Mouse (Mus musculus) urinary bladder, adult 18-20 months (tissue): Measurements from ENCODE around the gene Fut2.
A peak's percentile ranks its signal among the peaks of the same experiment; 100 is the strongest.
"Not testable (repeated sequence)": the region's sequence is repeated elsewhere in the genome, so short reads cannot be mapped to it uniquely, and the experiment has no call there.

Experiments
- DNase-seq, 2 experiments: peaks; one replicate each; pipeline ENCODE4 v3.0.0; 2022; ENCODE audit warnings: low spot score in 2 of 2, mixed read lengths in 2 of 2

Gene Fut2

DNA sequence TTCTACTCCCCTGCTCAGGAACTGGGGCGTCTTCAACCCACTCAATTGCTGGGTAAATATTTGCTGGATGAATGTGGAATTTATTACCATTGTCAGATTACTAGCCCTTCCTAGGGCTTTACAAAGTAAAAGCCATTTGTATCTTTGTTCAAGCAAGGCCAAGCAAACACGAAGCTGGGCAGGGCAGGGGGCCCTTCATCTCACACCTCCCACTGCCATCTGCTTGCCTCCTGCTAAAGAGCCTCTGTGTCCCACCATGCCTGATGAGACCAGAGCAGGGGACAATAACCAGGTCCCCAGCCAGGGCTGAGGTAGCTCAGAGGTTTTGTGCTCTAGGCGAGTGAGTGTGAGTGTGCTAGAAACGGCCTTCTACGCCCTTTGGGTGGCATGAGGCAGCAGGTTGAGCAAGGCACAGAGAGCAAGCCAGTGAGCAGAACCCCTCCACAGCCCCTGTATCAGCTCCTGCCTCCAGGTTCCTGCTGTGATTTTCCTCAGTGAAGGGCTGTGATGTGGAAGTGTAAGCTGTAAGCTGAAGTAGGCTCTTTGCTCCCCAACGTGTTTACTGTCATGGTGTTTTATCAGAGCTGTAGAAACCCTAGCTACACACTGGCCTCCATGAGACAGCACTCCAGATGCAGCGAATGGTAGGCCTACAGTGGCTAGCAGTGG is 11.6 kb upstream of the Fut2 start:
- no peak for DNase-seq

DNA sequence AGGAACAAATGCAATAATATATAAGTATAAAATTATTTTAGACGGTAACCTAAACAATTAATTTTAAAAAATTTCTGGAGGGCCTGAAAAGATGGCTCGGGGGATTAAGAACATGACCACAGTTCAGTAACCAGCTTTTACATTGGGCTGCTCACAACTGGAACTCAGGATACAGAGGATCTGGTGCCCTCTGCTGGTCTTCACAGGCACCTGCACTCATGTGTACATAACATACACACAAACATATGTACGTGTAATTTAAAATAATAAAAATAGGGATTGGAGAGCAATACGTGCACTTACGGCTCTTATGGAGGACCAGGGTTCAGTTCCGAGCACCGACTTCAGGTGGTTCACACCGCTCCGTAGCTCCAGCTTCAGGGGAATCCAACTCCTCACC is 2.7 kb upstream of the Fut2 start:
- no peak for DNase-seq

DNA sequence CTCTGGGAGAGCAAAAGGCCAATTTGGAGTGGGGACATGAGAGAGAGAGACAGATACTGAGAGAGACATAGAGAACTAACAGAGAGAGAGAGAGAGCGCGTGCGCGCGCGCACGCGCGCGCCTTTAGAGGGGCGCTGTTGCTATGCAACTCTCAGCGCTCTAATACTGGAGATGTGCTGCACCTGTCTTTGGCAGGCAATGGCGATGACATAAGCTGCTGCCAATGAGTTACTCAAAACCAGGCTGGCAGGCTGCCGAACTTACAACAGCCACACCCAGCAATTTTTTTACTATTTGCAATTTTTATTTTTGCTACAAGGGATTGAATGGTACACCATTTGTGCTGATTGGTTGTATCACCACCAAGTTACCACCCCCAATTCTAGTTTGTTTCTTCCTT is 1.6 kb upstream of the Fut2 start:
- no peak for DNase-seq

DNA sequence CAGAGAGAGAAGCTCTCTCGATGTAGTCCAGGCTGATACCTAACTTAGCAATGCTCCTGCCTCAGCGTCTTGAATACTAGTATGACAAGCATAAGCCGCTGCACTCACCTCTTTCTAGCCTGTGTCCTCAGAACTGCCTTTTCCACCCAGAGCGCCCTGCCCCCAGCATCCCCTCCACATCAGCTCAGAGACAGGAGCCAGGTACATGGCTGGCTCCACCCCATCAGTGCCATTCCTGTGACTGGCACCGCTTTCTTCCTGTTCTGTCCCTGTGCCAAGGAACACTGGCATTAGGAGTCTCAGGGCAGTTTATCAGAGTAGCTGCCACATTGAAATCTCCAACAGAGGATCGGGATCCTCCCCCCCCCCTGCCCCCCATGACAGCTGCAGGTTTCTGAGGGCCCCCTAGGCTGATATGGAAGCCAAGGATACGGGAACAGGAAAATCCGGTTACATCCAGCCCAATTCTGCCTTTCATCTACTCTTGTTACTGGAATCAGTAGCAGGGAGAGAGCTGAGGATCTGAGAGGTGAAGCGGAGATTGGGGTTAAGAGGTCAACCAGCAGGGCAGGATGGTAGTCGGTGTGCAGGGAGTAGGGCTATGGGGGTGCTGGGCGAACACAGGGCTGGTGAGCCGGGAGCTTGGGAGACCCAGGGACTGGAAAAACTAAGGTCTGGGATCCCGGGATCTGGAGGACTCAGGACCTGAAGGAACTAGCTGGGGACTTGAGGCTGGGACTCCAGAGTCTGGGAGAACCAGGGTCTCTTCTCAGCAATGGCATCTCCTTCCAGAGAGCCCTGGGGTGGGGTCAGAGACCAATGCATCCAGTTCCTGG is 673 bp downstream of the Fut2 start:
- DNase-seq, result no peak

DNA sequence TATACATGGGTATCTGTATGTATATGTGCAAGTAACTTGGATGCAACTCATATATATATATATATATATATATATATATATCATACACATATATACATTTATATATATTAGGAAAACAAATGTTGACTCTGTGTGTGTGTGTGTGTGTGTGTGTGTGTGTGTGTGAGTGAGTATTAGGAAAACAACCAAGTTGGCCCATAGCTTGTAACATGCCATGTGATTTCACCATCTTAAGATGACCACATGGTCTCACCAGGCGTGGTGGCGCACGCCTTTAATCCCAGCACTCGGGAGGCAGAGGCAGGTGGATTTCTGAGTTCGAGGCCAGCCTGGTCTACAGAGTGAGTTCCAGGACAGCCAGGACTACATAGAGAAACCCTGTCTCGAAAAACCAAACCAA is 4.5 kb downstream of the Fut2 start:
- DNase-seq, result not testable (repeated sequence)

DNA sequence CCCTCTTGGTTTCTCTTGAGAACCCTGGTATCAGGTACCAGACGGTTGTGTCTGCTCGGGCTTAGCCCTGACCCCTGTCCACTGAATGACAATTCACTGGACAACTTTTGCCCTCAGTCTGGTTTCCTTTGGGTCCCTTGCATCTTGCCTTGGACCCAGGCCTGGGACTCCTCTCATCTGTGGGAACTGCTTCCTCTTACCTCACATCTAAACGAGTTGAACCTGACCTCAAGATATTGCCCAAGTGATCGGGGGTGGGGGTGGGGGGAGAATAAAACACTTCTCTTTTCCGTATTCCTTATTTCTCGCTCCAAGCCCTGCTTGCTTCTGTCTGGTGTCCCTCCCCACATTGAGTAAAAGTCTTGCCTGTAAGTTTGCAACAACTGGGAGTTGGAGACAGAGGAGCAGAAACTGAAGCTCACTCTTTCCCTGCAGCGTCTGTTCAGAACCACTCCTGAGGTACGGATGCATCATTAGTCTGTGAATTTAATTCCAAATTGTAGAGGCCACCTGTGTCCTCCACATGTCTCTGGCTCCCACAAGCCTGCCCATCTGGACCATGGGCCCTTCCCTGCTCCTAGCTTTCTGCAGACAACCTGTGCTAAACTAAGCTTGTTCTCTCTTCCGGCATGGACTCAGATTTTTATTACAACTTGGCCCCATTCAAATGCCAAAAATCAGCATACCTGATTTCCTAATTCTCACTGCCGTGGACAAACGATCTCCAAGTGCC is 5.3 kb downstream of the Fut2 start:
- DNase-seq, result no peak

DNA sequence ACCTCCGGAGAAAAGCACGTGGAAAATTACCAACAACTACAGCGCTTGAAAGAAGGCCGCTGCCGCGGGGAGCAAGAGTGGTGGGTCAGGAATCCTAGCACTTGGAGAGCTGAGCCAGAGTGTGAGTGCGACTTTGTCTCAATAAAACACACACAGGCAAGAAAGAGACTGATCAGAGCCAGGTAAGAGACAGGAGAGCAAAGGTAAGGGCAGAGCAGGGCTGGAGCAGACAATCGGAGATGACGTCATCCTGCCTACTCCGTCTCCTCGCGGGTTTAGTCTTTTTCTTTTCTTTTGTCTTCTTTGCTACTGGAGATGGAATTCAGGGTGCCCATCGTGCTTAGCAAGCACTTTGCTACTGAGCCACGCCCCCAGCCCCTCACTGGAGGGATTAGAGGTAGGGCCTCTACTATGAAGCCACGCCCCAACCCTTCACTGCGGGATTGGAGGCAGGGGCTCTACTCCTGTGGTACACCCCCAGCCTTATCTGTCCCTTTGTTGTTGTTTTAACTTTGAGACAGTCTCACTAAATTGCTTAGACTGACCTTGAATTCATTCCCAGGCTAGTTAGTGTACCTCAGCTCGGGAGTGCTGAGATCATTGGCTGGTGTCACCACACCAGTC is 11.7 kb downstream of the Fut2 start:
- DNase-seq, result no peak

DNA sequence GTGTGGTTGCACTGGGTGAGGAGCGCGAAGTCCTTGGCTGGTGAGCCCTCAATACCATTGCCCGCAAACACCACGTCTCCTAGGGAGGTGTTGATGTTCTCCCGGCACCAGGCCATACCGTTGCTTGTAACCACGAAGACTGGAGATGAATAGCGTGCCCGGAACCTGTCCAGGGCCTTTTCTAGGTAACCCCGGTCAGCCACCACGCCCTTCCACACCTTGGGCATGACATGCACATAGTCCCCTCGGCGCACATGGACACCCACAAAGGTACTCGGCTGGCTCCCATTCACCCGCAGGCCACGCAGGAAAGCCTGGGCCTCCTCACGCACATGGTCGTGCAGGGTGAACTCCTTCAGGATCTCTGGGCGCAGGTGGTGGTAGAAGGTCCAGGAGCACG is 15.7 kb downstream of the Fut2 start:
- not testable (repeated sequence) for DNase-seq

DNA sequence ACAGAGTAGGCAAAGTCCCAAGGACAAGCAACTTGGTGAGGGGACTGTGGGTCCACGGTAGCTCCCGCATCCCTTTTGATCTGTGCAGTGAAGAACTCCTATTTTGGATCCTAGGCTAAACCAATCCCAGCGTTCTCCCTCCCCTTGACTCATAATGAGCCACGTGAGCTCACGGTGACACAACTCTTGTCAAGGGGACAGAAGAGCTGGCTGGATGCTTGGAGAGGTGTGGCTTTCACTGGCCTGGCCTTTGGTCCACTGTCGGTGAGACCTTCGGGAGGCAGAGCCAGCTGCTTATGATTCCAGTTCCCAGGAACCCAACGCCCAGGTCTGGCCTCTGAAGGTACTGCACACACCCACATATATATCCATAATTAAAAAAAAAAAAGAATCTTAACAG is 16.8 kb downstream of the Fut2 start:
- DNase-seq, result no peak

DNA sequence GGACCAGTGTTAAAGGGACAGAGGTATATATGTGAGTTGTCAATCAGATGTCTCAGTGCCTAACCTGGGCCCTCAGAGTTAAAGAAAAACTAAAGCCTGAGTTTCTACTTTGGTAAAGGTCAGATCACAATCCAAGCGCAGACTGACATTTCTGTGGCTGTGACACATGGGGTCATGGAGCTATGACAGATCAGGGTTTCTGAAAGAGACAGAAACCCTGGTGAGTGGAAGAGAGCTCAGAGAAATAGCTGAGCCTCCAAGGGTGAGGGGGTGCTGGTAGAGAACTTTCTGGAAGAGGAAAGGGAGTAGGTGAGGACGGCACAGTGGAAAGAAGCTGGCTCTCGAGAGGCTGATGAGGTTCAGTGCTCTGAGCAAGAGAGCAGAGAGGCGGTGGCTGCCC is 19.5 kb downstream of the Fut2 start:
- no peak for DNase-seq

DNA sequence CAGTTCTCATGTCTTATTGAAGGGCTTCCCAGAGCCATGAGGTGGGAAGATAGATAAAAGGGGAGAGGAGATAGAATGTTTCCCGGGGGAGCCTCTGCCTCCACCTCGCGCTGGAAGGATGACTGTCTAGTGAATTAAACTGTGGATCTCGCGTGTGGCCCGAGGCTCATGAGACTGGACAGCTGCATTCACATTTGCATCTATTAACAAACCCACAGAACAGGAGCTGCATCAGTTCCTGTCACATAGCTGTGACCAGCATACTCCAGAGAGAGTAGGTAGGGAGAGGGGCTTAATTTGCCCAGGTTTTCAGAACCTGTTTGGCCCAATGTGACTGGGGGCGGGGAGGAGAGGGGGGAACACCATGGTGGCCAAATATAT is 20.6 kb downstream of the Fut2 start:
- no peak for DNase-seq

DNA sequence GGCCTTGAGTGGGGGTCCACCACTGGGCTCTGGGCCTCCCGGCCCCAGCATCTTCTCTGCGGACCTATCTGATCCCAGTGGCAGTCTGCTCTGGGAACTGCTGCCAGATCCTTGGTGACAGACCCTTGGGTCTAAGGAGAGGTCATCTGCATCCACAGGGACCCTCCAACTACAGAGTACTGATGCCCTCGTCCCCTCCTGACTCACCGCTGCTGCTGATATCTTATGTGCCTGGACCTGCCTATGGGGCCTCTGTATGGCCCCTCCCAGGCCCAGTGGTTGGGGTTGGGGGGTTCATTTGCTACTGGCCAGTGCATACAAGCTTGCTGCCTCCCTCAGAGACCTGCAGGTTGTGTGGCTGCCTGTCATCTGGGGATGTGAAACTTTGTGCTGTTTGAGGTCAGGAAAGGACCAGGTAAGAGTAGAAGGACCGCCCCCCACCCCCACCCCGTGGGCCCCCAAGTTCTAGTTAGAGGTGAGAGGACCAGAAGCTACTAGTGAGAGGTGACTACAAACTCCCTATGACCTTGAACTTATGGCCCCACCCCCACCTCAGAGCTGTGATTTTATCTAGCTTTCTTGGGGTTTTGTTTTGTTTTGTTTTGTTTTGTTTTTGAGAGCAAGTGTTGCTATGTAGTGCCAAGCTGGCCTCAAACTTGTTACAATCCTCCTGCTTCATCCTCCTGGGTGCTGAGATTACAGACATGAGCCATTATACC is 21.2 kb downstream of the Fut2 start:
- no peak for DNase-seq

DNA sequence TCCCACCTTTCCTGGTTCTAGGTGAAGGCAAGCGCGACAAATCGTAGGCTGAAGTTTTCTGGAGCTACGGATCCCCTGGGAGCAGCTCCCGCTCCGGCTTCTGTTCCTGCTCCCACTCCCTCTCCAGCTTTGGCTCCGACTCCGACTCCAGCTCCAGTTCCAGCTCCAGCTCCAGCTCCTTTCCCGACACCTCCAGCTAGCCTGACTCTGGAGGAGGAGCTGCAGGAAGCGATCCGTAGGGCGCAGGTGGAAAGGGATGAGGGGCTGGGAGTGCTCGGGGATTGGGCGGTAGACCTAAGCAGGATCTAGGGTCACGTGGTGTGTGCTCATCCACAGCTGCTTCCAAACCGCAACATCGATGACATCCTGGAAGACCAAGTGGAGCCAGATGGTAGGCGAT is 22.0 kb downstream of the Fut2 start:
- no peak for DNase-seq

DNA sequence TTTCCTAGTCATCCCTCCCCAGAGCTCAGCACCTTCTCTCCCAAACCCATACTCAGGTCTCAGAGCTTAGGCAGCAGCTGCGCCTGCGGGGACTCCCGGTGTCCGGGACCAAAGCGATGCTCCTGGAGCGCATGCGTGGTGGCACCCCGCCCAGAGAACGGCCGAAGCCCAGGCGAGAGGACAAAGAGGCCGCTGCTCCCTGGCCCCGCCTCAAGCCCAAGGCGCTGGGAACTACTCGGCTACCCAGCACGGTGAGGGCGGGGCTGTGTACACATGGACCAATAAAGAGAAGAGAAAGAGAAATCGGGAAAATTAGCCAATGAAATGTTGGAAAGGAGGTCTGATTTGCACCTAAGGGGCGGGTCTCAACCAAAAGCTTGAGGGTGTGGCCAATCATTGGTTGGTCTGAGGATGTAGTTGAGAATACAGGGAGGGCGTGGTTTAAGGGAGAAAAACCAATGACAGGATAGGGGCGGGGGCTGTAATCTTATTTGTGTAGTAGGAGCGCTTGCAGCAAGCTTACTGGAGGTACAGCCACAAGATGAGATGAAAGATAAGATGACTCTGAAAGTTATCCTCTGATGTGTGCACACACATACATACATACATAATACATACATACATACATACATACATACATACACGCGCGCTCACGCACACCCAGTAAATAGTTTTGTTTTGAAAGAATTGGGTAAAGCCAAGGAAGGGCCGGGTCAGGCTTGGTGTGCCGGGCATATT is 22.6 kb downstream of the Fut2 start:
- peak; percentile 58 to 79 for DNase-seq

DNA sequence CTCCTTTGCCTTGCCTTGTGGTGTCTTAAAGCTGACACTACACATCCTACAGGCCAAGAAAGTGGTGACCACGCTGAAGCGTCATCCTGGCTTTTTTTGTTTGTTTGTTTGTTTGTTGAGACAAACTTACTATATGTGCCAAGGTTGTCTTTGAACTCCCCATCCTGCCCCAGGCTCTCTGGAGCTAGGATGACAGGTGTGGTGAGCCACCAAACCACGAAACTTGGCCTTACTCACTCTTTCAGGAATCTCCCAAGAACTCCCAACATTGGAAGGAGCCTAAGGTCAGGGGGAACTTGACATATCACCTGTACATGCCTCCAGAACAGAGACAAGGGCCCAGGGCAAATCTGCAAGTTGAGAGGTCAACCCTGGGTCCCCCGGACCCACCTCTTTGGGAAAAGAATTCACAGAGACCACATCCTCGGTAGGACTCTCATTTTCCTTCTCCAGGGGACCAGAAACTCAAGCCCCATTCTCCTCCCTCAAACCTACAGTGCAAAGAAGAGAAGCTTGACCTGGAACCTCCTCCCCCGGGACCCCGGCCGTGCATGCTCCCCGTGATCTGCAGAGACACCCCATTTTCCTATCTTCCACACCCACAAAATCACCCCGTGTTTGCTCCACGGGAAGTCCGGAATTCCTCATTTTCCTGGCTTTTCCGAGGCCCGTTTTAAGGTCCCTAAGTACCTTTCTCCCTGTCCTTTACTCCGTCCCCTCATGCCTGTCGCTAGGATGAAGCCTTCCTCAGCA is 23.5 kb downstream of the Fut2 start:
- DNase-seq, result no peak

DNA sequence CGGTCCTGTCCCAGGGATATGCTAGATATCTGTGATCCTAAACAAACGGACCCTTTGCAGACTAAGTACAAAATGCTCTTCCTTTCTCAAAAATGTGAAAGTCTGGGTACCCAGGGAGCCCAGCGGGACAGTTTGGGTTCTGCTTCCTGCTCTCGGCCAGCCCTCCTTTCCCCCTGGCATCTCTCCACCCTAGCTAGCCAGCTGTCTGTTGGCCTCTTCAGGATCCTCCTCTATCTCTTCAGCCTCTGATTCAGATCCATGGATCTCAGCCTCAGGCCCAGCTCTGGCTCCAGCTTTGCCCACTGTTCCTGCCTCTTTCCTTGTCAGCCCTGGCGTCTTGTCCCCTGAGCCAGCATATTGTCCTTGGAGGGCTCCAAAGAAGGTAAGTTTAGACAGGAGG is 24.1 kb downstream of the Fut2 start:
- DNase-seq, result no peak

DNA sequence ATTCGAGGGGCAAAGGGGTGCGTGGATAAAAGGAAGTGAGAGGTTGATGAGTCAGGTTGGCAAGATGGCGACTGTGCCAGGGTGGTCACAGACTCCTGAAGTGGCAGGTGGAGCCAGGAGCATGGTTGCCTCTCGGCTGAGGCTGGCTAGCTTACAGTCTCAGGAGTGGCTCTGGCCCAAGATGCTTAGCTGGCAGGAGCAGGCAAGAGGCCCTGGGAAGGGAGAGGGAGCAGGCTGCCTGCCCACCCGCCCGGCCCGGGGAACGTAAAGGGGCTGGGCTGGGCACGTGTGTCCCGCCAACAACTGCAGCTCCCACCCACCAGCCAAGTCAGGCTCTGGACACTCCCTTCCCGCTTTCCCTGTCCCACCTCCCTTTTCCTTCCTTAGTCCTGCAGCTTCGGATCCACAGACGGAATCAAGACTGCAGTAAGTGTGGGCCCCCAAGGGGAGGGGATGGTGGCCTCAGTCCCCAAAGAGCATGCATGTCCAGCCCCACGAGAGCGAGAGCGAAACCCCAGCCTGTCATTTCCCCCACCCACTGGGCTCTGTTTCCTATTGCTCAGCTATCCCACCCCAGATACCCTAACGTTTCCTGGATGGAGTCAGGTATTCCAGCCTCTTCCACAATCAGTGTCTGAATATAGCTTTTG is 24.7 kb downstream of the Fut2 start:
- DNase-seq, result no peak

DNA sequence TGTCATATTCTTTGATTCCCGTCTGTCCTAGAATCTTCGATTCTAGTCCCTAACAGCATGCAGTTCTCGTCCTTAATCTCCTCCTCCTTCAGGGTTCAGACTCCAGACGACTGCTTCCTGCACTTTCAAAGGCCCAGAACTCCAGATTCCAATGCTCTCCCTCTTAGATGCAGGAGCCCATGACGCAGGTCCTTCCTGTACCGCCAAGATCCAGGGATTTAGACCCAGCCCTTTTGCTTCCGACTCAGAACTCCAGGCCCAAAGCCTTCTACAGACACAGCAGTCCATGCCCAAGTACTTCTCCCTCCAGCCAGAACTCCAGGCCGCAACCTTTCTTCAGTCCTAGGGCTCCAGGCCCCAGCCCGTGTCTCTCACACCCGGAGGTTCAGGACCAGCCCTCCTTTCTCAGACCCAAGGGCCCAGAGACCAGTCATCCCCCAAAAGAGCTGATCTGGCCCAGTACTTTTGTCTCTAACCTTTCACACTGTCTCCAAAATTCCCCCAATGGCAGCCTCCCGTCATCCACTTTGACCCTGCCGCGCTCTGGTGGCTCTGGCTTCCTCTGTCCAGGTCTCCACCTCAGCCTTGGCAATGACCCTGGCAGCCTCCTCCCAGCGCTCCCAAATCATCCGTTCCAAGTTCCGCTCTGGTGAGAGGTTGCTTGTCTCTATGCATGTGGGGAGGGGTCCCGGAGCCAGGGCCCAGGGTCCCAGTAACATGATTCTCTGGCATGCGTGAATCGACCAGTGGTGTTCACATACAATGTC is 25.8 kb downstream of the Fut2 start:
- DNase-seq, result no peak

DNA sequence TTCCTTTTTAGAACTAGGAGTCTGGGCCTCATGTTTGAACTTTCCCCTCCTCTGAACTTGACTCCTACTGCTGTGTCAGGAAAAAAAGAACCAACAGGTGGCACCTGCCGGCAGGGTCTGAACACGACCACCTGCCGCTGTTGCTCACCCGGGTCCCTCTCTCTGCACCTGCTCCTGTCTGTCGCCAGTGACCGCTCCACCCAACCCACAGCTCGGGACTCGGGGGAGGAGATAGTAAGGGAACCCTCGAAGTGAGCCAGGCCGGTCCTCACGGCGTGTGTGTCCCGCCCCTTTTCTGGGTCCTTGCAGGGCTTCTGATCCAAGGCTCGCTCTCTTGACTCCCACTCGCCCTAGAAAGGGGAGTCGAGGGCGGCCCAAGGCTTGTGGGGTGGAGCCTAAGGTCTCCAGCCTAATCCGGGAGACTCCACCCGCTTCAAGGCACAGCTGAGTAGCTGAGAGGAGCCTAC is 26.6 kb downstream of the Fut2 start, which contains the start of gene Mamstr:
Gene Mamstr (plus strand): TSS at position 417 of the 467 bp plus-strand sequence.
- no peak for DNase-seq
